Mouse (Mus musculus) limb, embryonic 13.5 days (tissue): ENCODE results near the gene Spata2l. TPM values are rescaled to one million over a fixed set of nuclear protein-coding genes. Genes with fewer than 3 reads are reported as not detected.
"Not testable (repeated sequence)": the region's sequence is repeated elsewhere in the genome, so short reads cannot be mapped to it uniquely, and the experiment has no call there.

Source experiments
- ATAC-seq: fragments of 200-750 bp; cut with Nextera tagmentation; 2 replicates; pipeline ENCODE4 v1.8.0; 2017; ENCODE audit warnings: low read depth, moderate number of reproducible peaks, moderate TSS enrichment; ENCODE audit not compliant: low FRiP score
- H3K27ac ChIP-seq: fragments of 300-500 bp; sonication (generic); 2 replicates; pipeline ENCODE4 v1.5.1; 2015; ENCODE audit warnings: inconsistent platforms, mild to moderate bottlenecking, moderate library complexity
- H3K27me3 ChIP-seq: fragments of 300-500 bp; sonication (generic); 2 replicates; pipeline ENCODE4 v1.6.1; 2015; ENCODE audit warnings: mild to moderate bottlenecking, inconsistent platforms
- H3K36me3 ChIP-seq: fragments of 300-500 bp; sonication (generic); 2 replicates; pipeline ENCODE4 v1.6.1; 2015; ENCODE audit warnings: inconsistent platforms, mild to moderate bottlenecking, moderate library complexity
- H3K4me1 ChIP-seq: fragments of 300-500 bp; sonication (generic); 2 replicates; pipeline ENCODE4 v1.6.1; 2015; ENCODE audit warnings: inconsistent platforms
- H3K4me2 ChIP-seq: fragments of 300-500 bp; sonication (generic); replicated peaks from 2 replicates; pipeline ENCODE4 v1.6.1; 2015; ENCODE audit warnings: inconsistent platforms, mild to moderate bottlenecking, moderate library complexity
- H3K4me3 ChIP-seq: fragments of 300-500 bp; sonication (generic); 2 replicates; pipeline ENCODE4 v1.5.1; 2015; ENCODE audit warnings: moderate library complexity, mild to moderate bottlenecking, inconsistent platforms
- H3K9ac ChIP-seq: fragments of 300-500 bp; sonication (generic); 2 replicates; pipeline ENCODE4 v1.6.1; 2015; ENCODE audit warnings: mild to moderate bottlenecking, inconsistent platforms
- H3K9me3 ChIP-seq: fragments of 300-500 bp; sonication (generic); 2 replicates; pipeline ENCODE4 v1.6.1; 2016; ENCODE audit warnings: inconsistent platforms
- WGBS: fragments of 180-500 bp; shearing (Covaris S2); methylation state at CpG from one replicate; pipeline ENCODE4 v1.1.7; 2015; 5-methylcytosine and 5-hydroxymethylcytosine counted together
- polyA plus RNA-seq: library from polyadenylated mRNA; unstranded; fragments of >200 nt; fragmentation: Nextera tagmentation; extraction: Ambion mirVana; gene quantifications from 2 replicates; pipeline ENCODE4 v1.2.1, GENCODE M21; 2015

The Spata2l gene
- polyA plus RNA-seq, 1 experiment from 2014 or later: 3.7 TPM

DNA sequence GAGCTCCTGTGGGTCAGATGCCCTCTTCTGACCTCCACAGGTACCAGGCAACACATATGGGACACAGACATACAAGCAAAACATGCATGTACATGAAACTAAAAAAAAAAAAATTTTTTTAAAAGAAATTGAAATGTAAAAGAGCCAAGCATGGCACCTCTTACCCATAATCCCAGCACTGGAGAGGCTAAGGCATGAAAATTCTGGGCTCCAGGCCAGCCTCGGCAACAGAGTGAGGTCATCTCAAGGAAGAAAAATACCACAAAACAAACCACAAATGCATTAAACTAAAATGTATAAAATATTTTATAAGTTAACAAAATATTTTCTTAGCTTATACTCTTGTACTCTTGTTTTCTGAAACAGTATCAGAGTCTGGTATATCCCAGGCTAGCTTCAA lies 15.1 kb downstream of the Spata2l start:
- Histone ChIP-seq H3K27me3 (no peaks in the 10 kb centered on the region), H3K4me1 (peaks cover 17% of the 10 kb centered on the region), H3K27ac (no peak overlapping the region), H3K36me3 (no peaks in the 10 kb centered on the region), H3K4me3 (no peak overlapping the region), H3K9me3 (no peaks in the 10 kb centered on the region), H3K9ac (no peak overlapping the region), H3K4me2 (no peak overlapping the region)
- ATAC-seq: no peak
- 69% methylated on average over 1 of the region's 1 CpGs for WGBS

DNA sequence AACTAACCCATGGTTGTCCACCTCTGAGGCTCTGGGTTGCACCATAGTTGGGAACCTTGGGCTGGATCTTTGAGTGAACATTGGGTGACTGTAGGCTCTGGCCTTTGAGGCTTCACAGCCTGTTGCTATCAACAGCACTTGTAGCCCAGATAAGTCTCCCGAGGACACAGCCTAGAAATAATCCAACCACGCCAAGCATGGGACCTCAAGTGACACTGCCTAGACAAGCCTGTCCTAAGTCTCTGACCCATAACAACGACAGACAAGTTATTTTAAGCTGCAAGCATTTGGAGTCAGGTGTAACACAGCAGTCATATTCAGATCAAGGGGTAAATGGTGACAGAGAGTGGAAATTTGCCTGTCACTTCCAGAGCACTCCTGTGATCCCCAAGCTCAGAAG lies 20.6 kb downstream of the Spata2l start:
- Histone ChIP-seq H3K27ac (no peak overlapping the region), H3K4me2 (no peak overlapping the region), H3K27me3 (no peaks in the 10 kb centered on the region), H3K9me3 (no peaks in the 10 kb centered on the region), H3K9ac (no peak overlapping the region), H3K36me3 (peaks cover 2% of the 10 kb centered on the region), H3K4me3 (no peak overlapping the region), H3K4me1 (peaks cover 19% of the 10 kb centered on the region)
- 67% methylated on average over 3 of the region's 3 CpGs for WGBS
- ATAC-seq: no peak

GRCm38 (mm10) chr8:123213118-123213772 lies 22.8 kb downstream of the Spata2l start:
- H3K4me2 ChIP-seq: peak overlapping the region; percentile 93
- peak overlapping the region; percentile 15; the same call in 1 of the 2 replicates for H3K27ac ChIP-seq
- ATAC-seq: peak; percentile 28
- H3K4me1 ChIP-seq: peaks cover 19% of the 10 kb centered on the region
- H3K9ac ChIP-seq: peak overlapping the region; percentile 96
- no peaks in the 10 kb centered on the region for H3K9me3 ChIP-seq
- no peaks in the 10 kb centered on the region for H3K27me3 ChIP-seq
- WGBS: 10% methylated on average over 22 of the region's 22 CpGs
- H3K4me3 ChIP-seq: peak overlapping the region; percentile 97
- H3K36me3 ChIP-seq: peaks cover 24% of the 10 kb centered on the region

- peak within 1 kb of the TSS; percentile 96 for H3K9ac ChIP-seq
- peak within 1 kb of the TSS; percentile 97 for H3K4me3 ChIP-seq
- H3K36me3 ChIP-seq: peaks cover 31% of the 10 kb centered on the region
- H3K27me3 ChIP-seq: no peaks in the 10 kb centered on the region
- under 1% methylated on average over 72 of the region's 76 CpGs for WGBS
- peaks cover 19% of the 10 kb centered on the region for H3K4me1 ChIP-seq
- peak within 1 kb of the TSS; percentile 93 for H3K4me2 ChIP-seq
- peak within 1 kb of the TSS; percentile 22; the same call in 1 of the 2 replicates for H3K27ac ChIP-seq
- H3K9me3 ChIP-seq: no peaks in the 10 kb centered on the region
- peak; percentile 94 for ATAC-seq
Measured at GRCm38 (mm10) chr8:123212321-123213117, 23.5 kb downstream of the Spata2l start, which contains the start of the genes Chmp1a and Spata33. TSS of gene Chmp1a (minus strand) at chr8:123212763. TSS of gene Spata33 (plus strand) at chr8:123212832.

GRCm38 (mm10) chr8:123211876-123212275 lies 24.2 kb downstream of the Spata2l start:
- peaks cover 19% of the 10 kb centered on the region for H3K4me1 ChIP-seq
- H3K27ac ChIP-seq: peak overlapping the region; percentile 22; the same call in 1 of the 2 replicates
- 44% methylated on average over 10 of the region's 10 CpGs for WGBS
- peak overlapping the region; percentile 93 for H3K4me2 ChIP-seq
- H3K9ac ChIP-seq: peak overlapping the region; percentile 96
- H3K9me3 ChIP-seq: no peaks in the 10 kb centered on the region
- peaks cover 37% of the 10 kb centered on the region for H3K36me3 ChIP-seq
- no peak for ATAC-seq
- peak overlapping the region; percentile 97 for H3K4me3 ChIP-seq
- H3K27me3 ChIP-seq: no peaks in the 10 kb centered on the region

- no peak overlapping the region for H3K4me3 ChIP-seq
- peaks cover 46% of the 10 kb centered on the region for H3K36me3 ChIP-seq
- no peak overlapping the region for H3K4me2 ChIP-seq
- no peak overlapping the region for H3K27ac ChIP-seq
- no peaks in the 10 kb centered on the region for H3K4me1 ChIP-seq
- 91% methylated on average over 3 of the region's 3 CpGs for WGBS
- no peaks in the 10 kb centered on the region for H3K27me3 ChIP-seq
- no peak for ATAC-seq
- H3K9ac ChIP-seq: no peak overlapping the region
- no peaks in the 10 kb centered on the region for H3K9me3 ChIP-seq
Measured at GRCm38 (mm10) chr8:123203571-123203970, 32.5 kb downstream of the Spata2l start.

DNA sequence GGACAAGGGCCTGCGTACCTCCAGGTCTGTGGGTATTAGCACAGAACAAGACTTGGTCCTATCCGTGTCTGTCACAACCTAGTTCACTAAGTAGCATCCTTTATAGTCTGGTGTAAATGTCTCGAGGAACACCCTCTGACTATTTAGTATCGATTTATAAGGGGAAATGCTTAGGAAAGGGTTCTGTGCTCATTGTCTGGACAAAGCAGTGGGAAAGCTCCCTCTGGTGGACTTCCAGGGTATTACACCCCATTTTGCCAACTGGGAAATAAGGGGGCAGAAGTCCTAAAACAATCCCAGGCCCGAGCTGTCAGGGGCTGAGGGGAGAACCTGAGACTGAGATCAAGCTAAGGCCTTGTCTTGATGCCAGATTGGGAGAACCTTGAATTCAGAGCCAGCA lies 33.7 kb downstream of the Spata2l start:
- H3K27me3 ChIP-seq: no peaks in the 10 kb centered on the region
- no peak for ATAC-seq
- no peak overlapping the region for H3K4me3 ChIP-seq
- no peaks in the 10 kb centered on the region for H3K9me3 ChIP-seq
- WGBS: 22% methylated on average over 5 of the region's 5 CpGs
- no peak overlapping the region for H3K27ac ChIP-seq
- no peak overlapping the region for H3K4me2 ChIP-seq
- H3K4me1 ChIP-seq: no peaks in the 10 kb centered on the region
- peaks cover 33% of the 10 kb centered on the region for H3K36me3 ChIP-seq
- H3K9ac ChIP-seq: no peak overlapping the region

DNA sequence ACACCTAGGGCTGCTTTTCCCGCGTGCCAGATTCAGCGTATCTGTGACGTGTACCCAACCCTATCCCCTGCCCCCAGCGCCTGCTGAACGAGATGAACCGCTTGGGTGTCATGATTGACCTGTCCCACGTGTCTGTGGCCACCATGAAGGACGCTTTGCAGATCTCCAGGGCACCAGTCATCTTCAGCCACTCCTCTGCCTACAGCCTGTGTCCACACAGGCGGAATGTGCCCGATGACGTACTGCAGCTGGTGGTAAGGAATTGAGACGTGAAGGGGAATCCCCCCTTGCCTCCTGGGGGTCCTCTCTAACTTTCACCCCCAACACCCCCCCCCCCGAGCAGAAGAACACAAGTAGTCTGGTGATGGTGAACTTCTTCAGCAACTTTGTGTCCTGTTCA lies 36.2 kb downstream of the Spata2l start:
- Histone ChIP-seq H3K27ac (no peak overlapping the region), H3K27me3 (no peaks in the 10 kb centered on the region), H3K4me1 (no peaks in the 10 kb centered on the region), H3K4me3 (no peak overlapping the region), H3K4me2 (no peak overlapping the region), H3K9me3 (no peaks in the 10 kb centered on the region), H3K9ac (no peak overlapping the region), H3K36me3 (peaks cover 13% of the 10 kb centered on the region)
- no peak for ATAC-seq
- WGBS: 68% methylated on average over 14 of the region's 14 CpGs

DNA sequence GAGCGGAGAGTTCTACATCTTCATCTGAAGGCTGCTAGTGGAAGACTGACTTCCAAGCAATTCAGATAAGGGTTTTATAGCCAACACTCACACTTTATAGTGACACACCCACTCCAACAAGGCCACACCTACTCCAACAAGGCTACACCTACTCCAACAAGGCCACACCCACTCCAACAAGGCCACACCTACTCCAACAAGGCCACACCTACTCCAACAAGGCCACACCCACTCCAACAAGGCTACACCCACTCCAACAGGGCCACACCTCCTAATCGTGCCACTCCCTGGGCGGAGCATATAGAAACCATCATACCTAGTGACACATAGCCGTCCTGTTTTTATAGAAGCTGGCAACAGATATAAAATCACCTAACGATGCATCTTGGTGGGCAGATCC lies 39.0 kb downstream of the Spata2l start:
- not testable (repeated sequence) for H3K9me3 ChIP-seq, H3K27me3 ChIP-seq, H3K4me3 ChIP-seq, H3K4me2 ChIP-seq, H3K36me3 ChIP-seq, H3K9ac ChIP-seq, H3K27ac ChIP-seq, ATAC-seq, H3K4me1 ChIP-seq
- 72% methylated on average over 5 of the region's 5 CpGs for WGBS

- WGBS: 85% methylated on average over 9 of the region's 9 CpGs
- Histone ChIP-seq H3K36me3 (no peaks in the 10 kb centered on the region), H3K4me3 (no peak overlapping the region), H3K4me1 (no peaks in the 10 kb centered on the region), H3K9me3 (no peaks in the 10 kb centered on the region), H3K9ac (no peak overlapping the region), H3K27me3 (no peaks in the 10 kb centered on the region), H3K27ac (no peak overlapping the region), H3K4me2 (no peak overlapping the region)
- ATAC-seq: no peak
Measured at GRCm38 (mm10) chr8:123193771-123194170, 42.3 kb downstream of the Spata2l start.

GRCm38 (mm10) chr8:123191908-123192307 lies 44.1 kb downstream of the Spata2l start:
- ATAC-seq: no peak
- Histone ChIP-seq H3K27ac (no peak overlapping the region), H3K36me3 (no peaks in the 10 kb centered on the region), H3K4me2 (no peak overlapping the region), H3K9me3 (no peaks in the 10 kb centered on the region), H3K4me3 (no peak overlapping the region), H3K4me1 (no peaks in the 10 kb centered on the region), H3K27me3 (no peaks in the 10 kb centered on the region), H3K9ac (no peak overlapping the region)
- 60% methylated on average over 7 of the region's 8 CpGs for WGBS

- Histone ChIP-seq H3K27ac (no peak overlapping the region), H3K27me3 (no peaks in the 10 kb centered on the region), H3K9me3 (no peaks in the 10 kb centered on the region), H3K36me3 (no peaks in the 10 kb centered on the region), H3K4me2 (peak overlapping the region; percentile 41), H3K9ac (no peak overlapping the region), H3K4me1 (peaks cover 11% of the 10 kb centered on the region), H3K4me3 (no peak overlapping the region)
- ATAC-seq: 0 out of 2 replicates have a peak, but pooled peaks have one; percentile 34
- WGBS: 4% methylated on average over 9 of the region's 9 CpGs
Measured at GRCm38 (mm10) chr8:123190678-123191077, 45.4 kb downstream of the Spata2l start.
